Mouse (Mus musculus): ENCODE data around the gene Hipk1.

- no peak for TF ChIP-seq CTCF (IDR thresholded peaks at IDR 0.05)
- TF ChIP-seq POLR2A (IDR thresholded peaks at IDR 0.05; ENCODE audit: insufficient read depth, low read depth, low read length) = no peak
- TF ChIP-seq EP300 (IDR thresholded peaks at IDR 0.05; ENCODE audit: insufficient read depth, low read depth, low read length) = no peak
Observed at GRCm38 (mm10) chr3:103758456-103758855, 32.9 kb downstream of the Hipk1 start.

Data from heart, adult 2 months (tissue).